Mouse (Mus musculus) spleen, postnatal 4 days (tissue): ENCODE data around the gene Phactr1.

Experiments
- DNase-seq, 2 experiments: peaks; one replicate each; pipeline ENCODE4 v3.0.0; 2022; ENCODE audit warnings: low spot score in 2 of 2

The Phactr1 gene

GRCm38 (mm10) chr13:43182465-43183201, 502.2 kb downstream of the Phactr1 start:
- peak; percentile 76 to 92 for DNase-seq

GRCm38 (mm10) chr13:43183248-43184055, 503.0 kb downstream of the Phactr1 start:
- no peak for DNase-seq

- DNase-seq: no peak
Measured at GRCm38 (mm10) chr13:43187736-43188135, 507.3 kb downstream of the Phactr1 start.
